Mouse (Mus musculus): ENCODE measurements at regions not wholly inside any gene's neighbourhood (a gene's known extent, or its start where the extent isn't known, plus 50 kb on each side); places are given as distances from the start of the nearest gene placed in this dataset.

- no peak for DNase-seq (ENCODE audit: low spot score in 2 of 2)
Observed at GRCm38 (mm10) chr15:51103948-51104347, 2780.8 kb upstream of the Gm7489 start.

GRCm38 (mm10) chr15:51104362-51104761 lies 2780.3 kb upstream of the Gm7489 start:
- no peak for DNase-seq (ENCODE audit: low spot score in 2 of 2)

GRCm38 (mm10) chr15:51104796-51105195 lies 2779.9 kb upstream of the Gm7489 start:
- no peak for DNase-seq (ENCODE audit: low spot score in 2 of 2)

GRCm38 (mm10) chr15:51105359-51106008 lies 2779.2 kb upstream of the Gm7489 start:
- DNase-seq (ENCODE audit: low spot score in 2 of 2), result no peak

- no peak for DNase-seq (ENCODE audit: low spot score in 2 of 2)
Observed at GRCm38 (mm10) chr15:51110186-51110585, 2774.5 kb upstream of the Gm7489 start.

- DNase-seq (ENCODE audit: low spot score in 2 of 2), result no peak
Observed at GRCm38 (mm10) chr15:51125896-51126295, 2758.8 kb upstream of the Gm7489 start.

- no peak for DNase-seq (ENCODE audit: low spot score in 2 of 2)
Observed at GRCm38 (mm10) chr15:51131017-51131416, 2753.7 kb upstream of the Gm7489 start.

- no peak for DNase-seq (ENCODE audit: low spot score in 2 of 2)
Observed at GRCm38 (mm10) chr15:51136121-51136520, 2748.6 kb upstream of the Gm7489 start.

GRCm38 (mm10) chr15:51139507-51139906 lies 2745.2 kb upstream of the Gm7489 start:
- no peak for DNase-seq (ENCODE audit: low spot score in 2 of 2)

- no peak for DNase-seq (ENCODE audit: low spot score in 2 of 2)
Observed at GRCm38 (mm10) chr15:51173976-51174620, 2710.6 kb upstream of the Gm7489 start.

- no peak for DNase-seq (ENCODE audit: low spot score in 2 of 2)
Observed at GRCm38 (mm10) chr15:51176466-51176865, 2708.2 kb upstream of the Gm7489 start.

- DNase-seq (ENCODE audit: low spot score in 2 of 2), result no peak
Observed at GRCm38 (mm10) chr15:51189134-51189533, 2695.6 kb upstream of the Gm7489 start.

GRCm38 (mm10) chr15:51197466-51198158 lies 2687.1 kb upstream of the Gm7489 start:
- DNase-seq (ENCODE audit: low spot score in 2 of 2), result no peak

- peak in 1 of 2 experiments; percentile 10 for DNase-seq (ENCODE audit: low spot score in 2 of 2)
Observed at GRCm38 (mm10) chr15:51203351-51203750, 2681.4 kb upstream of the Gm7489 start.

GRCm38 (mm10) chr15:51206050-51206449 lies 2678.7 kb upstream of the Gm7489 start:
- peak; percentile 8 to 62 for DNase-seq (ENCODE audit: low spot score in 2 of 2)

- DNase-seq (ENCODE audit: low spot score in 2 of 2), result no peak
Observed at GRCm38 (mm10) chr15:51206773-51207172, 2677.9 kb upstream of the Gm7489 start.

- DNase-seq (ENCODE audit: low spot score in 2 of 2), result no peak
Observed at GRCm38 (mm10) chr15:51234873-51235272, 2649.8 kb upstream of the Gm7489 start.

GRCm38 (mm10) chr15:51244596-51244995 lies 2640.1 kb upstream of the Gm7489 start:
- DNase-seq (ENCODE audit: low spot score in 2 of 2), result no peak

GRCm38 (mm10) chr15:51247259-51247658 lies 2637.4 kb upstream of the Gm7489 start:
- no peak for DNase-seq (ENCODE audit: low spot score in 2 of 2)

GRCm38 (mm10) chr15:51248034-51248788 lies 2636.5 kb upstream of the Gm7489 start:
- DNase-seq (ENCODE audit: low spot score in 2 of 2), result no peak

GRCm38 (mm10) chr15:51248789-51249040 lies 2636.0 kb upstream of the Gm7489 start:
- no peak for DNase-seq (ENCODE audit: low spot score in 2 of 2)

- DNase-seq (ENCODE audit: low spot score in 2 of 2), result no peak
Observed at GRCm38 (mm10) chr15:51254143-51254542, 2630.6 kb upstream of the Gm7489 start.
